Mouse (Mus musculus) CH12.LX (cell line): Measurements from ENCODE around the gene Lman1l.

Experiments used
- CTCF ChIP-seq, 2 experiments: IDR thresholded peaks in 1 of 2; conservative IDR thresholded peaks in 1 of 2; 2 replicates each; pipeline ENCODE4 v1.5.1; 2011 to 2012; ENCODE audit warnings: low read depth in 2 of 2, low read length in 2 of 2, improper control_type of control experiment in 1 of 2, inconsistent platforms in 1 of 2, mild to moderate bottlenecking in 1 of 2, moderate library complexity in 1 of 2
- E2F4 ChIP-seq: IDR thresholded peaks from 2 replicates; pipeline ENCODE4 v1.6.1; 2011; ENCODE audit warnings: low read depth, low read length, improper control_type of control experiment; ENCODE audit not compliant: insufficient replicate concordance
- ETS1 ChIP-seq: conservative IDR thresholded peaks from 2 replicates; pipeline ENCODE4 v1.6.1; 2012; ENCODE audit warnings: low read depth, mild to moderate bottlenecking, inconsistent platforms, low read length, improper control_type of control experiment, moderate library complexity
- MEF2A ChIP-seq: IDR thresholded peaks from 2 replicates; pipeline ENCODE4 v1.6.1; 2014; ENCODE audit warnings: low read depth, mild to moderate bottlenecking, inconsistent platforms, low read length, improper control_type of control experiment, borderline replicate concordance
- PAX5 ChIP-seq: IDR thresholded peaks from 2 replicates; pipeline ENCODE4 v1.6.1; 2012; ENCODE audit warnings: low read length, inconsistent platforms, mixed read lengths
- POLR2A ChIP-seq: IDR thresholded peaks from 2 replicates; pipeline ENCODE4 v1.6.1; 2011; ENCODE audit warnings: low read depth, mild to moderate bottlenecking, improper control_type of control experiment, low read length
- RCOR1 ChIP-seq: conservative IDR thresholded peaks from 2 replicates; pipeline ENCODE4 v1.6.1; 2012; ENCODE audit warnings: low read depth, mild to moderate bottlenecking, inconsistent platforms, low read length, improper control_type of control experiment

DNA sequence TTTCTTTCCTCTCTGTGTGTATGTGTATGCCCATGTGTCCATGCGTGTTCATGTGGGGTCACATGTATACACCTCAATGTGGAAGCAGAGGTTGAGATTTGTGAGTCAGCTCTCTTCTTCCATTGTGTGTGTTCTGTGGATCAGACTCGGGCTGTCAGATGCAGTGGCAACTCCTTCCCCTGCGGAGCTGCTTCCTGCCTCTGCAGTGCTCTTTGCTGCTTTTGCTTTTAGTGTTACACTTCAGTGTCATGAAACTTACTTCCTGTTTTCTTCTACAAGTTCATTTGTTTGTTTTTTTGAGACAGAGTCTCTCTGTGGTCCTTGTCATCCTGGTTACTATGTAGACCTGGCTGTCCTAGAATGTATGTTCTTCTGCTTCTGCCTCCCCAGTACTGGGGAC is 35.6 kb downstream of the Lman1l start:
- TF ChIP-seq CTCF (conservative IDR thresholded peaks at IDR 0.05 in 1 of 2, IDR thresholded peaks at IDR 0.05 in 1 of 2; ENCODE audit: low read depth in 2 of 2, low read length in 2 of 2) = no peak
- no peak for TF ChIP-seq ETS1
- no peak for TF ChIP-seq RCOR1
- no peak for TF ChIP-seq E2F4
- TF ChIP-seq MEF2A = no peak
- TF ChIP-seq POLR2A = no peak
- TF ChIP-seq PAX5 = no peak
